24 mouse cellular contexts compared by ENCODE assay signal in genomic region chr6:63149300-63149699, GRCm38 (mm10).
"Had no signal": no experiment of that assay in that cellular context is flagged by ENCODE, and none has a peak within 500 bp of the region (broad histone marks: within the 10 kb centered on the region; RNA-seq: fewer than 3 reads in every experiment).

No protein-coding gene starts in this region.

- H3K9ac ChIP-seq: hindbrain, embryonic 12.5 days; hindbrain, embryonic 14.5 days; intestine, embryonic 15.5 days; limb, embryonic 13.5 days; limb, embryonic 15.5 days; liver, embryonic 14.5 days had no signal

- H3K27me3 ChIP-seq: hindbrain, embryonic 12.5 days; intestine, embryonic 15.5 days; limb, embryonic 13.5 days; limb, embryonic 15.5 days had no signal

- H3K36me3 ChIP-seq: hindbrain, embryonic 10.5 days; hindbrain, embryonic 12.5 days; intestine, embryonic 15.5 days; limb, embryonic 13.5 days; limb, embryonic 15.5 days had no signal

- H3K27ac ChIP-seq: gastrocnemius, adult 2 months; heart, adult 2 months; hindbrain, embryonic 10.5 days; hindbrain, embryonic 12.5 days; hindbrain, embryonic 14.5 days; intestine, embryonic 15.5 days; layer of hippocampus, adult 2 months; left cerebral cortex, adult 2 months; limb, embryonic 13.5 days; limb, embryonic 15.5 days; liver, embryonic 14.5 days had no signal

- H3K9me3 ChIP-seq: hindbrain, embryonic 10.5 days; intestine, embryonic 15.5 days; limb, embryonic 13.5 days; limb, embryonic 15.5 days had no signal

- H3K4me2 ChIP-seq: hindbrain, embryonic 12.5 days; hindbrain, embryonic 14.5 days; intestine, embryonic 15.5 days; limb, embryonic 13.5 days; limb, embryonic 15.5 days had no signal

- H3K4me1 ChIP-seq: hindbrain, embryonic 10.5 days; hindbrain, embryonic 12.5 days; intestine, embryonic 15.5 days; limb, embryonic 13.5 days; limb, embryonic 15.5 days had no signal

- H3K4me3 ChIP-seq: gastrocnemius, adult 2 months; heart, adult 2 months; hindbrain, embryonic 10.5 days; hindbrain, embryonic 12.5 days; intestine, embryonic 15.5 days; layer of hippocampus, adult 2 months; left cerebral cortex, adult 2 months; limb, embryonic 13.5 days; limb, embryonic 15.5 days had no signal

- ATAC-seq: hindbrain, embryonic 16.5 days; inflammation-experienced regulatory T-cells, adult 6 months; intestine, embryonic 15.5 days; intestine, postnatal 0 days had no signal

- DNase-seq: gastrocnemius, adult 2 months; gastrocnemius, postnatal 10 days; gastrocnemius, postnatal 25 days; heart, adult 2 months; heart, postnatal 10 days; heart, postnatal 4 days; kidney, adult 18-20 months; kidney, adult 8-10 months; kidney, postnatal 10 days; kidney, postnatal 25 days; kidney, postnatal 4 days; left cerebral cortex, postnatal 4 days had no signal
